Mouse (Mus musculus) myocyte (in vitro differentiated cells): ENCODE data around the gene Ncoa1.

Source experiments
- CEBPB ChIP-seq: IDR thresholded peaks from 2 replicates; pipeline ENCODE4 v1.6.1; 2011; ENCODE audit warnings: mild to moderate bottlenecking, moderate library complexity; ENCODE audit not compliant: poor library complexity, insufficient read depth, severe bottlenecking
- E2F4 ChIP-seq: IDR thresholded peaks from one replicate; pipeline ENCODE4 v1.6.1; 2011; ENCODE audit warnings: mild to moderate bottlenecking, control low read depth, moderate library complexity; ENCODE audit not compliant: insufficient read depth
- MAX ChIP-seq: IDR thresholded peaks from one replicate; pipeline ENCODE4 v1.6.1; 2011; ENCODE audit warnings: low read depth, mild to moderate bottlenecking, control low read depth
- MYOD1 ChIP-seq, 3 experiments: IDR thresholded peaks; one replicate each; pipeline ENCODE4 v1.6.1; 2011; ENCODE audit warnings: control low read depth in 2 of 3, low read depth in 2 of 3, mild to moderate bottlenecking in 2 of 3, moderate library complexity in 1 of 3; ENCODE audit not compliant: insufficient read length in 2 of 3, control insufficient read depth in 1 of 3
- MYOG ChIP-seq, 3 experiments: IDR thresholded peaks; one replicate each; pipeline ENCODE4 v1.6.1; 2011; ENCODE audit warnings: control low read depth in 2 of 3, low read depth in 2 of 3, mild to moderate bottlenecking in 2 of 3; ENCODE audit not compliant: insufficient read length in 2 of 3, control insufficient read depth in 1 of 3, insufficient read depth in 1 of 3
- POLR2A ChIP-seq: IDR thresholded peaks from one replicate; pipeline ENCODE4 v1.6.1; 2011; ENCODE audit warnings: low read depth, mild to moderate bottlenecking, control low read depth, moderate library complexity; ENCODE audit not compliant: insufficient read length
- REST ChIP-seq: IDR thresholded peaks from one replicate; pipeline ENCODE4 v1.6.1; 2011; ENCODE audit warnings: mild to moderate bottlenecking, control low read depth, moderate library complexity; ENCODE audit not compliant: insufficient read depth, insufficient read length
- TCF12 ChIP-seq: IDR thresholded peaks from one replicate; pipeline ENCODE4 v1.6.1; 2011; ENCODE audit warnings: mild to moderate bottlenecking, control low read depth; ENCODE audit not compliant: poor library complexity, insufficient read depth, severe bottlenecking

DNA sequence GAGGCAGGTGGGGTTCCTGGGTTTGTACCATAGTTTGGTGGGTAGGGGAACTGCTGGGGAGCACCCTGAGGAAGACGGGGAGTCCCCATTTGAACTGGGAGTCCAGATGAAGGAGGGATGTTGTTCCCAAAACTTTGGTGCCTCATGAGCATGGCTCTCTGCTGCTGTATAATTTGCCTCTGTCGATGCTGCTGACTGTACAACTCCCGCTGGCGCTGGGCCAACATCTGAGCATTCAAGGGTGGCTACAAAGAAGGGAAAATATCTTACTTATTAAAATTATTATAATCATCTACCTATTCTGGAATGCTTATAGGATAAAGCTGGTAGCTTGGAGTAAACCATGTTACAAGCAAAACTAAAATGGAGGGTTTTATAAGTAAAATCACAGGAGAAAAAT is 209.2 kb downstream of the Ncoa1 start:
- no peak for TF ChIP-seq TCF12
- no peak for TF ChIP-seq POLR2A
- TF ChIP-seq MYOG (IDR thresholded peaks at IDR 0.05; ENCODE audit: control insufficient read depth in 1 of 3, insufficient read depth in 1 of 3, insufficient read length in 2 of 3, low read depth in 2 of 3): no peak
- no peak for TF ChIP-seq MYOD1 (IDR thresholded peaks at IDR 0.05; ENCODE audit: control insufficient read depth in 1 of 3, insufficient read length in 2 of 3, low read depth in 2 of 3)
- TF ChIP-seq REST: no peak
- TF ChIP-seq CEBPB: no peak
- TF ChIP-seq E2F4: no peak
- no peak for TF ChIP-seq MAX
